Mouse (Mus musculus) thymus, postnatal 4 days (tissue): ENCODE data around the gene Itm2b.

Experiments used
- DNase-seq: peaks from one replicate; pipeline ENCODE4 v3.0.0; 2021

Gene Itm2b

DNA sequence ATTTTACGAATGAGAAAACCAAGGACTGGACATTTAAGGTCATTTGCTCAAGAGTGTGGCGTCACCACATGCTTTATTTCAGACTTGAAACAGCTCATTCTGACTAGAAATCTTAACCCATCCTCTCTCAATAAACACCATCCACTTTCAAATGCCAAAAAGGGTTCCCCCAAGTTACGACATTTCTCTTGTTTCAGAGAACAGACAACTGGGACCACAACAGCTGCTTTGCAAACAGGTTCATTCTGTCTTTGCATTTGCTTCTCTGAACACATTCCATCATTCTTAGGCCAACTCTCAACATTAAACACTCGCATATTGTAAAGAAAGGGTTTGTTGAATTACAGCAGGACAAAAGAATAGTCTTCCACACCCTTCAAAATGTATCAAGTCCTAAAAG, 71.2 kb downstream of the Itm2b start:
- no peak for DNase-seq

- no peak for DNase-seq
These were observed 71.7 kb downstream of the Itm2b start for GRCm38 (mm10) chr14:73313396-73313795.

DNA sequence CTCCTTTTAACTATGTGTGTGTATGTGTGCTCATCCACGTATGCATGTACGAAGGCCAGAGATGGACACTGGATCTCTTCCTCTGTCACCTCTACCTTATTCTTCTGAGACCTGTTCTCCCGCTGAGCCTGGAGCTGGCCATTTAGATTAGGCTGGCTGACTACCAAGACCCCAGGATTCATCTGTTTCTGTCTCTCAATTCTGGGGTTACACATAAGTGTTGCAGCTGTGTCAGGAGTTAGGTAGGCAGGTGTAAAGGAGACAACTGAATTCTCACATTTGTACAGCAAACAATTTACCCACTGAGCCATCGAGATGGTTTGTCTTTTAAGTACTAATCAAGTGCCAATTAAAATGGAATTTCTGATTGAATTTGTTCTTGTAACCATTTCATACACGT, 72.2 kb downstream of the Itm2b start:
- DNase-seq: no peak
